Mouse (Mus musculus) cerebellum, adult 2 months (tissue): ENCODE measurements at regions not wholly inside any gene's neighbourhood (a gene's known extent, or its start where the extent isn't known, plus 50 kb on each side); places are given as distances from the start of the nearest gene placed in this dataset.

Experiments used
- DNase-seq, 2 experiments: peaks; one replicate each; pipeline ENCODE4 v3.0.0; 2021
- H3K27ac ChIP-seq: fragments of 200-500 bp; 2 replicates; pipeline ENCODE4 v1.5.1; 2012; ENCODE audit warnings: low read length, control low read depth, inconsistent platforms; ENCODE audit not compliant: insufficient read depth
- H3K27me3 ChIP-seq: fragments of 200-500 bp; 2 replicates; pipeline ENCODE4 v1.6.1; 2012; ENCODE audit warnings: inconsistent platforms, mild to moderate bottlenecking, low read length, moderate library complexity; ENCODE audit not compliant: control insufficient read depth, insufficient read depth
- H3K4me1 ChIP-seq: fragments of 200-500 bp; 2 replicates; pipeline ENCODE4 v1.6.1; 2011; ENCODE audit warnings: low read length; ENCODE audit not compliant: control insufficient read depth, insufficient read depth
- H3K4me3 ChIP-seq: fragments of 200-500 bp; replicated peaks from 2 replicates; pipeline ENCODE3; 2011; ENCODE audit warnings: mild to moderate bottlenecking, low read depth, low read length, control low read depth; ENCODE audit not compliant: insufficient read depth
- CTCF ChIP-seq: fragments of 200-500 bp; IDR thresholded peaks from 2 replicates; pipeline ENCODE4 v1.5.1; 2011; ENCODE audit warnings: low read depth, mild to moderate bottlenecking, control low read depth, low read length, moderate library complexity, borderline replicate concordance; ENCODE audit not compliant: insufficient read depth
- POLR2A ChIP-seq: fragments of 200-500 bp; IDR thresholded peaks from 2 replicates; pipeline ENCODE4 v1.6.1; 2011; ENCODE audit warnings: low read length, control low read depth, borderline replicate concordance; ENCODE audit not compliant: insufficient read depth
- WGBS: fragments of 180-500 bp; shearing (Covaris S2); methylation state at CpG from one replicate; pipeline ENCODE4 v1.1.7; 2018; 5-methylcytosine and 5-hydroxymethylcytosine counted together

DNA sequence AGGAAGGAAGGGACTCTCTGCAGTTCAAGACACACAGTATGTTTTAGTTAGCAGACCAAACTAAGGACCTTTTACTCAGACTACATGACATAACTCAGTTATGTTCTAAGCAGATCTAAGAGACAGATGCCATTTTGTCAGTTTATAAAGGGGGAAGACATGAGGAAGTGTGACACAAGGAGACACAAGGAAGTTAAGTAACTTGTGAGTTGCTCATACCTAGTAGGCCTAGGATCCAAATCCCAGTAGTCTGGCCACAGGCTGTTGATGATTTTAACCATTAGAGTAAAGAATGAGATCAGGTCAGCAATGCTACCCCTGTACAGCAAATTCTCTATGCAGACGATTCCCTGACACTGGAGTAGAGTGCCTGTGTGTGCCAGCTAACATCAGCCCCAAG lies 59.3 kb upstream of the Lta4h start:
- Histone ChIP-seq H3K27me3 (no peaks in the 10 kb centered on the region), H3K4me1 (no peaks in the 10 kb centered on the region), H3K4me3 (no peak overlapping the region), H3K27ac (no peak overlapping the region)
- DNase-seq: no peak
- TF ChIP-seq CTCF (no peak), POLR2A (no peak)
- 61% methylated on average over 1 of the region's 1 CpGs for WGBS

DNA sequence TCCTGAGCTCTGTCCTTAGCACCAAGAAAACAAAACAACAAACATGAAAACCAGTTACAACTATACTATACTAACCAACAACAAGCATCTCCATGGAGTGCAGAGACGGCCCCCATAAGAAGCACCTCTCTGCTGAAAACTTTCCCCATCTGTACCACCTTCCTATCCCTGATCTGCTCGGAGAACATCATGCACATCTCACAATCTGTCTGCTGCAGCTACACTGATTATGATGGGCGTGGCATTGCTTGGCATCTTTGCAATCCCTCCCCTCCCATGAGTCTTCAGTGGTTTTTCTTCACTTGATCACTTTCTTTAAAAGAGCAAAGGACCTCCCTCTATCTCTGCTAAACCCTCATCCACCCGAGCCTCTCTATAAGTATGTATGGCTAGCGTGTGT lies 55.5 kb upstream of the Lta4h start:
- Histone ChIP-seq H3K4me1 (no peaks in the 10 kb centered on the region), H3K4me3 (no peak overlapping the region), H3K27me3 (no peaks in the 10 kb centered on the region; the same call in 1 of the 2 replicates), H3K27ac (no peak overlapping the region)
- WGBS: 81% methylated on average over 5 of the region's 5 CpGs
- DNase-seq: no peak
- no peak for TF ChIP-seq CTCF
- TF ChIP-seq POLR2A: no peak

DNA sequence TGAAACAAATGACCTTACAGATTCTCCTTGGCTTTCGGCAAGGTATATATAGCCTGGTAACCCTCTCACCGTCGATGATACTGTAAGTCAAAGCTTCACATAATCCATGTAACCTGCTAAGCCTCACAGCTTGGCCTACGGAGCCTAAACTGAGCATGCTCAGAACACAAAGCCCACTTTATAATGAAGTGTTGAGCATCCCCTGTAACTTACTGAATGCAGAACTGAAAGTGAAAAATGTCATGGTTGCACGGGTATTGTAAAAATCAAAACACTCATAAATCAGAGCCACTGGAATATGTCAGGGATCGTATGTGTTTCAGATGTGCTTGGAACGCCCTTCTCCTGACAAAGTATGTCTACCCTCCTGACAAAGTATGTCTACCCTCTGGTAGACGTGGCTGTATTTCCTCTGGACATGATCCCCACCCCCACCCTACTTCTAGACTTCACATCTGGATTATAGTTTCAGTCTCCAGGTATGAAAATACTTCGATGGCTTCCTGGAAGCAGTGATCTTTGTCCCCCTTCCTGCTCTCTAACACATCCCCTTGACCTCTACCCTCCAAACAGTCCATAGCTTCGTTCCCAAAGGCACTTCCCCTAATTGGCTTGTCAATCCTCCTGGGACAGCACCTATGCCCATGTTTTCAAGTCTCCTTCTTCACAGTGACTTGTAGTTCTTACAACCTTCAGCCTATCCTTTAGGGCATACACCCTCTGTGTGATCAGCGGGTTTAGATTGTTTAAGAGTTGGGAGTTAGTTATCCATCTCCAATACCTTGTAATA lies 54.5 kb upstream of the Lta4h start:
- DNase-seq: no peak
- Histone ChIP-seq H3K27ac (no peak overlapping the region), H3K27me3 (no peaks in the 10 kb centered on the region; the same call in 1 of the 2 replicates), H3K4me1 (no peaks in the 10 kb centered on the region), H3K4me3 (no peak overlapping the region)
- TF ChIP-seq POLR2A (no peak), CTCF (no peak)
- 89% methylated on average over 11 of the region's 11 CpGs for WGBS

GRCm38 (mm10) chr10:93402689-93403509 lies 50.3 kb upstream of the Lta4h start:
- Histone ChIP-seq H3K27me3 (no peaks in the 10 kb centered on the region; the same call in 1 of the 2 replicates), H3K4me3 (no peak overlapping the region), H3K4me1 (no peaks in the 10 kb centered on the region), H3K27ac (no peak overlapping the region)
- DNase-seq: no peak
- TF ChIP-seq CTCF (no peak), POLR2A (no peak)
- WGBS: 67% methylated on average over 5 of the region's 5 CpGs
